Mouse (Mus musculus) megakaryocyte, embryonic 14.5 days (primary cell): ENCODE measurements around the gene Nfib.

Experiments used
- FLI1 ChIP-seq: IDR thresholded peaks from 2 replicates; pipeline ENCODE4 v1.6.1; 2012; ENCODE audit warnings: low read length, inconsistent platforms, mixed read lengths
- GATA1 ChIP-seq: IDR thresholded peaks from 3 replicates; pipeline ENCODE4 v1.6.1; 2012; ENCODE audit warnings: mixed read lengths, low read length, inconsistent platforms, borderline replicate concordance

DNA sequence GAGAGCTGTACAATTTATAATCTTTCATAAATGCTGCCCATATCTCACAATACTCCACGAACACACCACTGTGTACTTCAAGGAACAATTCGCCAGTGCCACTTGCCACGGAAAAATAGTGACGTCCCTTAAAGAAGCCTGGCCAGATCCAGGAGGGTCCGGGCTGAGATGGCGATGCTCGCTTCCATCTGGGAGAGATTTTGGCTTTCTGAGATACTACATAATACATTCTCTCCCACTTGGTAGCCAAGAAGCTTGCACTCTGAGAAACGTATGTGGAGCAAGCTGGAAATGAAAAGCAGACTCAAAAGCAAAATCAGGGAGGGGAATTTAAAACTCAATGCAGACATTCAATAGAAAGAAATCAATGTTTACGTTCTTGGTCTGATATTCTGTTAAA, 313.1 kb downstream of the Nfib start:
- TF ChIP-seq FLI1 (no peak), GATA1 (no peak)
